Mouse (Mus musculus) activated CD4-positive, CD25-positive, alpha-beta regulatory T cell, adult 9 weeks (primary cell): Measurements from ENCODE around the gene H2-M10.1. TPM values are rescaled to one million over a fixed set of nuclear protein-coding genes. Genes with fewer than 3 reads are reported as not detected.

Experiments
- polyA plus RNA-seq: library from polyadenylated mRNA; unstranded; fragments of 100-300 nt; shearing (Covaris generic); gene quantifications from one replicate; pipeline ENCODE4 v1.2.1, GENCODE M21; 2017

H2-M10.1 gene
- not detected for polyA plus RNA-seq

GRCm38 (mm10) chr17:36326055-36326454 is at the start of gene H2-M10.1:
Gene H2-M10.1, minus strand, starts transcription at chr17:36326155.

DNA sequence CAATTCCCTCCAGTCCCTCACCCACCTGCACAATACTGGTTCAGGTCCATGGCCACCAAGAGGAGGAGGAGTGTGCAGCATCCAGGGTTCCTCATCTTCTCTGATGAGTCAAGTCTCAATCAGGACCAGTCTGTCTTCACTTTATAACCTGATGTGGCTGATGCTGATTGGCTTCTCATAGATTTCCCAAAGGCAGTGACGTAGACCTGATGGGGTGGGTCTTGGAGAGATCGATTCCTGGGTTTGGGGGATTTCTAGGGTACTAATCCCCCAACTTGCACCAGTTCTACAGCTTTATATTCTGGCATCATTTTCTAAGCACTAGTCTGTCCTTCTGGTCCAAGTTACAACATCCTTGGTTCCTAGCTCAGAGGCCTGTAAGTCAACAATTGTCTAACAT is 42.4 kb upstream of the H2-M10.1 start, which contains the start of gene H2-M10.3:
Gene H2-M10.3, minus strand, starts transcription at position 101 of the 400 bp plus-strand sequence.

DNA sequence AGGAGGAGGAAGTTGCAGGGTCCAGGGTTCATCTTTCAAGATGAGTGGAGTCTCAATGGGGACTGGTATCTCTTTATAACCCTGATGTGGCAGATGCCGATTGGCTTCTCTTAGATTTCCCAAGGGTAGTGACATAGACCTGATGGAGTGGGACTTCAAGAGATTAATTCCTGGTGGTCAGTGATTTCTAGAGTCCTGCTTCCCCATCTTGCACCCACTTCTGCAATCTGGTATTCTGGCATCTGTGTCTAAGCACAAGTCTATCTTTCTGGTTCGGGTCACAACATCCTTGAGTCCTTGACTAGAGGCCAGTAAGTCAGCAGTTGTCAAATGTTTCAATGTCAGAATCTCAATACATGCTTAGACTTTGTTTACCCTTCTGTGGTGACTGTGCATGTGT is 39.6 kb downstream of the H2-M10.1 start, which contains the start of gene H2-M10.2:
Gene H2-M10.2, minus strand, starts transcription at position 101 of the 400 bp plus-strand sequence.

Other genes starting within 250 kb of the H2-M10.1 start
- 1.3 TPM for gene Gm19684, start 204.5 kb downstream of the H2-M10.1 start, polyA plus RNA-seq
- not detected for gene Gm7030, start 196.7 kb downstream of the H2-M10.1 start, polyA plus RNA-seq
- gene Gm8909, start 157.6 kb downstream of the H2-M10.1 start, polyA plus RNA-seq, result 12.9 TPM
- 0.92 TPM for gene H2-T3, start 135.9 kb downstream of the H2-M10.1 start, polyA plus RNA-seq
- 170 TPM for gene Rpp21, start 68.1 kb downstream of the H2-M10.1 start, polyA plus RNA-seq
- 23.2 TPM for gene Trim39, start 53.9 kb downstream of the H2-M10.1 start, polyA plus RNA-seq
- not detected for gene H2-M10.2, start 39.7 kb downstream of the H2-M10.1 start, polyA plus RNA-seq
- not detected for gene H2-M10.3, start 42.3 kb upstream of the H2-M10.1 start, polyA plus RNA-seq
- gene H2-M10.4, start 136.2 kb upstream of the H2-M10.1 start, polyA plus RNA-seq, result not detected
- not detected for gene H2-M11, start 220.9 kb upstream of the H2-M10.1 start, polyA plus RNA-seq